Mouse (Mus musculus) layer of hippocampus, adult 9-11 months (tissue): ENCODE data around the gene Perp.

Source experiments
- DNase-seq: peaks from one replicate; pipeline ENCODE4 v3.0.0; 2022

Perp gene

DNA sequence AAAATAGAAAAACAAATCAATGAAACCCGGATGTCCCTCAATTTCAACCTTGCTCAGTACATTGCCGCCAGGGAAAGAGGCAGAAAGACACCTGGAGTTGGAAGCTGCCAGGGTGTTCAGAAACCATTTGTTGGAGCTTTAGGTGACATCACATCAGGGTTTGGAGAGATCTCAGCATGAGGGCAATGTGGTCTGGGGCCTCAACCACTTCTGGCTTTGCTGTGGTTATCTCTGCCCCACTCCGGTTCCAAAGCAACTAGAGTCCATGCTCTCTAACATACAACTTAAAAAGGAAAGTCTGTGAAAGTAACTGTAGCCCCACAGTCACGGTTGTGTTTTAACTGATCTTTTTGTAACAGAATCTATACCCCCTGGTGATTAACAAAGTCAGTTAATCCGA is 19.9 kb downstream of the Perp start:
- DNase-seq: no peak

- DNase-seq: no peak
Observed at GRCm38 (mm10) chr10:18870990-18871389, 26.2 kb downstream of the Perp start.

GRCm38 (mm10) chr10:18876211-18876610 is 31.4 kb downstream of the Perp start:
- DNase-seq: no peak

GRCm38 (mm10) chr10:18878111-18878510 is 33.3 kb downstream of the Perp start:
- DNase-seq: no peak

DNA sequence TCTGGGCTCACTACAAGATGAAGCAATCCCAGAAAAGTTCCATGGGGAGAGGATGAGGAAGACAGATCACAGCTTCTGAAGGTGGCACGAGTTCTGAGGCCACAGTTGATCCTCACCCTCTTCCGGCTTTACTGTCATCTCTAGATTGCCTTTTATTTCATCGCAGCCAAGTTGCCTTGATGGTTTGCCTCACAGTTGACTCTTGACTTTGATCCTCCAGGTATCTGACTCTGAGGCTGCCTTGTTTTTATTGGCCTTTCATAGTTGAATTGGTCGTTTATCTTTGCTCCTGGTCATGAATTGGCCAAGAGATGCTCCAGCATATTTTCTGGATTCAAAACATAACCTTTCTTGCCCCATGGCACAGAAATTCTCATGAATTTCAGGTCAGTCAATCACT is 34.3 kb downstream of the Perp start:
- DNase-seq: no peak

DNA sequence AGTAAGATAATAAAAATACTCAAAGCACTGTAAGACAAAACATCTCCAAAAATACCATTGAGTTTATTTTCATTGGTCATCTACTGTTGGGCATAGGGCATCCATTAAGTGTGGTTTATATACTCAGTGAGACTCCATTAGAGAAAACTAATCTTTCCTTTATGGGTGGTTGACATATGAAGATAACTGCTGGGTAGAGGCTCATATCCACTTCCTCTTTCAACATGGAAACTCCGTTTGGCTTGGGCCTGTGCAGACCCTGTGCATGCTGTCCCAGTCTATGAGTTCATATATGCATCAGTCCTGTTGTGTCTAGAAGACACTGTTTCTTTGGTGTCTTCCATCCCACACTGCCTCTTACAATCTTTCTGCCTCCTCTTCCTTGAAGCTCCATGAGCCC is 34.9 kb downstream of the Perp start:
- no peak for DNase-seq

GRCm38 (mm10) chr10:18882190-18882589 is 37.4 kb downstream of the Perp start:
- no peak for DNase-seq

DNA sequence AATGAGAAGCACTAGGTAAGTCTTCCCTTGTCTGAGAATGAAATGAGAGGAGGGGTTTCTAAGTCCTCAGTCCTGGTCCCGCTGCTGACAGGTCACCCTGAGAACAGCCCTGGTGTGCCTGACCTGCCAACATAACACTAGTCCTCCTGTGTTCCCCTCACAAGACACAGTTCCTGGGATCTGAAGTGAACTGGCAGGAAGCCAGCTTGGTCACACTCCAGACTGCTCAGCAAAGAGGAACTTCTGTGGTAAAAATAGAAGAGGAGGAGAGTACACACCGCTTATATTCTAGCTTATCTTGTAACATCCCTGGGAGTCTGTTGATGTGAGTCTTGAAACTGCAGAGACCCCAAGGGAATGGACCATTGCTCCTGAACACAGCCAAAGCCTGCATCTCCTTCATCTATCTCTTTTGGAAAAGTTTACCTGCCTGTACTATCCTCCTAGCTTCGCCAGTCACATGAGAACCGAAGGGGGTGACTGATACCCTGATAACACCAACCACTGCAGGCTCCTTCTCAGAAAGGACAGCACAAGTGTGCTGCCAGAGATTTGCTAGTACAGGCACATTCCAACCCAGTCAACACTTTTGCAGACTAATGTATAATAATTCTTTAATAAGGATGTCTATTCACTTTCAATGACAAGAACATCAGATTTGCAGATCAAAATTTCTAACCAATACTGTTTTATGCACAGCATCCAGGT is 42.3 kb downstream of the Perp start:
- DNase-seq: peak; percentile 64

GRCm38 (mm10) chr10:18888751-18889150 is 43.9 kb downstream of the Perp start:
- no peak for DNase-seq

- no peak for DNase-seq
Observed at GRCm38 (mm10) chr10:18889255-18889654, 44.4 kb downstream of the Perp start.

DNA sequence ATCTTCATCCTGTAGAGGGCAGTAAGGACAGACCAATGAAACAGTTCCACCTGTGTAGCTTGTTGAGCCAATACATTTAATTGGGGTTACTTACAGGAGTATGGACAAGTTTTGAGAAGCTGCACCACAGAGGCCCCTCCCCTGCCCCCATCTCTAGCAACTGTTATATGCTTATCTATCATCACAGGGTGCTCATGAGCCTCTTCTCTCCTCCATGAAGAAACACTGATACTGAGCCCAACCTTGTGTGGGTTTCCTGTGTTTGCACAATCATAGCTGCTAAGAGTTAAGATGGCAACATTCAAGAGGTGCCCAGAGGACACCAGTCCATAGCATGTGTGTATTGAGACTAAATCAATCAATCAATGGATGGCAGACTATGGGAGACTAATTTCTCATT is 46.3 kb downstream of the Perp start:
- no peak for DNase-seq

- no peak for DNase-seq
Observed at GRCm38 (mm10) chr10:18892102-18892501, 47.3 kb downstream of the Perp start.

DNA sequence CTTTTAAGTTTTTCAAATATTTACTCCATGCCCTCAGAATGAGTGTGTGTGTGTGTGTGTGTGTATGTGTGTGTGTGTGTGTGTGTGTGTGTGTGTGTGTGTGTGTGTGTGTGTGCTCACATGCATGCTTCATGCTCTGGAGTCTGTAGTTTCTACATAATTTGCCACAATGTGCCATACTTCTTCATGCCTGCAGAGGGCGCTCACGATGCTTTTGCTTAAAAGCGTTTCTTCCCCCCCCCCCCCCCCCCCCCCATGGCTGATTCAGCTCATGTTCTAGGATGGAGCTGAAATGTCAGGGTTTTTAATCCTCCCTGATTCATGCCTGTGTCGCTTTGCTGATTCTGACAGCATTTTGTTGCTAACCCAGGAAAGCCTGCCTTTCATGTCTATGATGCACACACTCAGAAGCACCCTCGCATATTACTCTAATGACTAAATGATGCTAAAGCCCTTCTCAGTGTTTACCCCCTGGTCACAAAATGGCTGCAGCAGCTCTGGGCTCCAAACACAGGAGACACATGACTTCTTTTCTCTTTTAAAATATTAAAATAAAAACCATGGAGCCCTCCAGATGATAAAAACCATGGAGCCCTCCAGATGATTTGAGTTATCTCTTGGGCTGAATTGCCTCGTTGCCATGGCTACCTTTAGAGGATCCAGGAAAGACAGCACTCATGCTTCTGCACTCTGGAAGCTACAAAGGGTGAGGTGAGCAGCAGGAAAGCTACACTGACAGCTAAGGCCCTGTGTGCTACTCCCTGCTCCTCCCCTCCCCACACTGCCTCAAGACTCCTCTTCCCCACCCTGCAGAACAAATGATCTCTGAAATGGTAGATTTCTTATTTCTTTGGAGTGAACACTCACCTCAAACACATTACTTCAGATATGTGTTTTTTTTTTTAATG is 49.7 kb downstream of the Perp start:
- no peak for DNase-seq

DNA sequence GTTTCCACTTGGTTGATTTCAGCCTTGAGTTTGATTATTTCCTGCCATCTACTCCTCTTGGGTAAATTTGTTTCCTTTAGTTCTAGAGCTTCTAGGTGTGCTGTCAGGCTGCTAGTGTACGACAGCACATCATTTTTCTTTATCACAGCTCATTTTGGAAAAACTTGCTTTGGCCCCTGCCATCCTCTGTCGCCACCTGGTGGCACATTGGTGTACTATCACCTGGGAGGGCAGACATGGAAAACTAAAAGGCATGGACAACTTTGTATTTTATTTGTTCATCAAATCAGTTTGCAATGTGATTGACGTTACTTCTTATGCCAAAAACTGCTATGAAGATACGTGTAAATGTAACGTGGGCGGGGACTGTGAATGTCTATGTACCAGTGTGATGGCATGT is 59.3 kb downstream of the Perp start:
- peak; percentile 5 for DNase-seq
